Mouse (Mus musculus) lung, postnatal 0 days (tissue): ENCODE data around the gene Vhl. TPM values are rescaled to one million over a fixed set of nuclear protein-coding genes. Genes with fewer than 3 reads are reported as not detected.

Experiments used
- ATAC-seq: fragments of 200-750 bp; cut with Nextera tagmentation; 2 replicates; pipeline ENCODE4 v1.8.0; 2017; ENCODE audit warnings: moderate library complexity
- DNase-seq: peaks from one replicate; pipeline ENCODE4 v3.0.0-alpha.2; 2016; ENCODE audit warnings: low spot score
- H3K27ac ChIP-seq: fragments of 300-500 bp; sonication (generic); 2 replicates; pipeline ENCODE4 v1.5.1; 2014; ENCODE audit warnings: antibody characterized with exemption, mild to moderate bottlenecking, low read length, mixed read lengths
- H3K27me3 ChIP-seq: fragments of 300-500 bp; sonication (generic); replicated peaks from 2 replicates; pipeline ENCODE4 v1.6.1; 2014; ENCODE audit warnings: low read length, mixed read lengths; ENCODE audit not compliant: insufficient read depth
- H3K36me3 ChIP-seq: fragments of 300-500 bp; sonication (generic); 2 replicates; pipeline ENCODE4 v1.6.1; 2014; ENCODE audit warnings: low read length, mixed read lengths; ENCODE audit not compliant: insufficient read depth
- H3K4me1 ChIP-seq: fragments of 300-500 bp; sonication (generic); 2 replicates; pipeline ENCODE4 v1.6.1; 2014; ENCODE audit warnings: antibody characterized with exemption, low read depth, low read length, mixed read lengths; ENCODE audit not compliant: insufficient read depth
- H3K4me2 ChIP-seq: fragments of 300-500 bp; sonication (generic); replicated peaks from 2 replicates; pipeline ENCODE4 v1.6.1; 2014; ENCODE audit warnings: low read depth, mild to moderate bottlenecking, low read length, moderate library complexity, mixed read lengths
- H3K4me3 ChIP-seq: fragments of 300-500 bp; sonication (generic); 2 replicates; pipeline ENCODE4 v1.5.1; 2014; ENCODE audit warnings: low read depth, low read length
- H3K9ac ChIP-seq: fragments of 300-500 bp; sonication (generic); replicated peaks from 2 replicates; pipeline ENCODE4 v1.6.1; 2014; ENCODE audit warnings: low read depth, mild to moderate bottlenecking
- H3K9me3 ChIP-seq: fragments of 300-500 bp; sonication (generic); 2 replicates; pipeline ENCODE4 v1.6.1; 2016; ENCODE audit warnings: low read length, mixed read lengths
- CTCF ChIP-seq: IDR thresholded peaks from 2 replicates; pipeline ENCODE4 v1.5.1; 2016; ENCODE audit warnings: antibody characterized with exemption, mild to moderate bottlenecking
- EP300 ChIP-seq: IDR thresholded peaks from 2 replicates; pipeline ENCODE4 v1.6.1; 2016; ENCODE audit warnings: antibody characterized with exemption, mild to moderate bottlenecking, control low read depth
- WGBS: fragments of 180-500 bp; shearing (Covaris S2); extraction: QIAGEN DNeasy Blood & Tissue Kit; methylation state at CpG from one replicate; pipeline ENCODE4 v1.1.7; 2014; 5-methylcytosine and 5-hydroxymethylcytosine counted together
- polyA plus RNA-seq: library from polyadenylated mRNA; unstranded; fragments of >200 nt; fragmentation: Nextera tagmentation; extraction: Ambion mirVana; gene quantifications from 2 replicates; pipeline ENCODE4 v1.2.1, GENCODE M21; 2015

The Vhl gene
- polyA plus RNA-seq, 1 experiment from 2014 or later: 28.2 TPM

GRCm38 (mm10) chr6:113614997-113615396, 8.8 kb upstream of the Vhl start:
- no peak for DNase-seq
- WGBS: 96% methylated on average over 8 of the region's 8 CpGs

GRCm38 (mm10) chr6:113615489-113615888, 8.3 kb upstream of the Vhl start:
- Histone ChIP-seq H3K4me3 (no peak overlapping the region), H3K36me3 (peaks cover 32% of the 10 kb centered on the region; the same call in 1 of the 2 replicates), H3K4me2 (no peak overlapping the region), H3K9me3 (no peaks in the 10 kb centered on the region), H3K4me1 (no peaks in the 10 kb centered on the region), H3K27ac (no peak overlapping the region), H3K27me3 (no peaks in the 10 kb centered on the region), H3K9ac (no peak overlapping the region)
- no peak for DNase-seq
- 89% methylated on average over 4 of the region's 4 CpGs for WGBS
- ATAC-seq: no peak
- TF ChIP-seq EP300: no peak
- TF ChIP-seq CTCF: no peak

More at GRCm38 (mm10) chr6:113614997-113615396, 8.8 kb upstream of the Vhl start:
- H3K9me3 ChIP-seq: no peaks in the 10 kb centered on the region
- ATAC-seq: no peak
- no peak overlapping the region for H3K9ac ChIP-seq
- no peaks in the 10 kb centered on the region for H3K4me1 ChIP-seq
- no peaks in the 10 kb centered on the region for H3K27me3 ChIP-seq
- H3K4me2 ChIP-seq: no peak overlapping the region
- TF ChIP-seq CTCF (no peak), EP300 (no peak)
- peaks cover 32% of the 10 kb centered on the region; the same call in 1 of the 2 replicates for H3K36me3 ChIP-seq
- H3K4me3 ChIP-seq: no peak overlapping the region
- H3K27ac ChIP-seq: no peak overlapping the region

DNA sequence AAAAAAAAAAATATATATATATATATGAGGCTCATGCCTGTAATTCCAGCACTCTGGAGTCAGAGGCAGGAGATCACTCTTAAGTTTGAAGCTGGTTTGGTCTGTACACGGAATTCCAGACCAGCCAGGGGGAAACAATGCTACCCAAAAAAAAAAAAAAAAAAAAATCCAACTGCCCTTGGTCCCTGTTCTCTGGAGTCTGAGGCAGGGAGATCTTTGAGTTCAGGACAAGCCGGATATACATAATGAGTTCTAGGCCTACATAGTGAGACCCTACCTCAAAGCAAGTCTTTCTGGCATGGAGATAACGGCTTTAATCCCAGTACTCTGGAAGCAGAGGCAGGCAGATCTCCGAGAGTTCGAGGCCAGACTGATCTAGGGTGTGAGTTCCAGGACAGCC, 373 bp upstream of the Vhl start:
- 63% methylated on average over 5 of the region's 5 CpGs for WGBS
- peaks cover 7% of the 10 kb centered on the region for H3K36me3 ChIP-seq
- ATAC-seq (no peak), DNase-seq (no peak)
- no peaks in the 10 kb centered on the region for H3K27me3 ChIP-seq
- TF ChIP-seq EP300: no peak
- TF ChIP-seq CTCF: no peak
- peak overlapping the region; percentile 89; the same call in 1 of the 2 replicates for H3K27ac ChIP-seq
- no peak overlapping the region for H3K9ac ChIP-seq
- peaks cover 5% of the 10 kb centered on the region; the same call in 1 of the 2 replicates for H3K4me1 ChIP-seq
- H3K4me3 ChIP-seq: peak overlapping the region; percentile 67
- no peaks in the 10 kb centered on the region for H3K9me3 ChIP-seq
- peak overlapping the region; percentile 65 for H3K4me2 ChIP-seq

DNA sequence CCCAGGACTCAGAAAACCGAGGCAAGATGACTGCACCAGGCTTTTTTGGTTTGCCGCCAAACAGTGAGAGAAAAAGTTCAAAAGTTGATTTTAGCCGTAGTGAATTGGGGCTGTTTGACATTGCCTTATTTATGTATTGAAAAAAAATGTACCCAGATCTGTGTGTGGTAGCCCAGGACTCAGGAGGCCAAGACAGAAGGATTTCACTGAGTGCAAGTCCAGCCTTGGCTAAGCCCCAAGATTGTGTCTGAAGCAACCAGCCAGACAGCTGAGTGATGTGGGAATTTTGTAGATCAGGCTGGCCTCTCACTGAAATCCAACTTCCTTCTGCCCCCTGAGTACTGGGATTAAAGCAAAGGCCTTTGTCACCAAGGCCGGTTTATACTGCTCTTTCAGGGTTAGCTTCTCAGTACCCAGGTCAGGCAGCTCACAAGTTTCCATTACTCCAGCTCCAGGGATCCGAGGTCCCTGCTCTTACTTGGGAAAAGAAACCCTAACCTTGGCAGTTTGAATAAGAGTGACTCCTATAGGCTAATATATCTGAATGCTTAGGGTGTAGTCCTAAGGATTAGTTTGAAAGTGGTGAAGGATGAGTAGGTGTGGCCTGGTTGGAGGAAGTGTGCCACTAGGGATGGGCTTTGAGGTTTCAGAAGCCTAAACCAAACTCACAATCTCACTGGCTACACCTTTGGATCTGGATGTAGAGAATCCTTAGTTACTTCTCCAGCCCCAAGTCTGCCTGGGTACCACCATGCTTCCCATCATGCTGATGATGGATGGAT, 1.4 kb downstream of the Vhl start:
- H3K27ac ChIP-seq: no peak overlapping the region
- H3K4me3 ChIP-seq: peak overlapping the region; percentile 67; the same call in 1 of the 2 replicates
- TF ChIP-seq EP300: no peak
- no peak for TF ChIP-seq CTCF
- H3K4me1 ChIP-seq: peaks cover 5% of the 10 kb centered on the region; the same call in 1 of the 2 replicates
- DNase-seq: peak; percentile 39
- H3K9me3 ChIP-seq: no peaks in the 10 kb centered on the region
- peak overlapping the region; percentile 60; the same call in 1 of the 2 replicates for H3K9ac ChIP-seq
- H3K27me3 ChIP-seq: no peaks in the 10 kb centered on the region
- H3K36me3 ChIP-seq: peaks cover 9% of the 10 kb centered on the region
- no peak for ATAC-seq
- H3K4me2 ChIP-seq: peak overlapping the region; percentile 65
- 38% methylated on average over 5 of the region's 5 CpGs for WGBS

DNA sequence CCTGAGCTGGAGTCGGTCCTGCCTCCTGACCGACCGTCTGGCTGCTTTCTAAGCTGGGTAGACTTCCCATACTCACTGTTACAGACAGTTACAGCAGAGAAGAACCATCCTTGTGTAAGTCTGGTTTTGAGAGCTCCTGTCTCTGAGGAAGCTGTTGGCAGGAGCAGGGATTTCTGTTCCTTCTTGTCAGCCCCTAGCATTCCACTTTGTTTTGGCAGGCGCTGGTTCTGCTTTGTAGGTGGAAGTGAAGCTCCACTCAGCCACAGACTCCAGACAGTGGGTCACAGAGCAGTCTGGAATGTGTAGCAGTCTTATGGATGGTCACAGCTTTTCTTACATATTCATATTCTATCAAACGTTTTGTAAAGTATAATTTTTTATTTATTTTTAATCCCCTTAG, 6.6 kb downstream of the Vhl start:
- TF ChIP-seq CTCF (no peak), EP300 (no peak)
- ATAC-seq (no peak), DNase-seq (no peak)
- Histone ChIP-seq H3K9me3 (no peaks in the 10 kb centered on the region), H3K9ac (no peak overlapping the region), H3K27me3 (no peaks in the 10 kb centered on the region), H3K4me2 (no peak overlapping the region), H3K36me3 (peaks cover 13% of the 10 kb centered on the region), H3K4me1 (no peaks in the 10 kb centered on the region; the same call in 1 of the 2 replicates), H3K27ac (no peak overlapping the region), H3K4me3 (no peak overlapping the region)
- WGBS: 74% methylated on average over 5 of the region's 5 CpGs

- DNase-seq (no peak), ATAC-seq (no peak)
- no peak for TF ChIP-seq EP300
- TF ChIP-seq CTCF: no peak
- Histone ChIP-seq H3K4me1 (no peaks in the 10 kb centered on the region), H3K4me3 (no peak overlapping the region), H3K4me2 (no peak overlapping the region), H3K36me3 (peaks cover 9% of the 10 kb centered on the region), H3K9me3 (no peaks in the 10 kb centered on the region), H3K27me3 (no peaks in the 10 kb centered on the region), H3K27ac (no peak overlapping the region), H3K9ac (no peak overlapping the region)
- WGBS: 86% methylated on average over 4 of the region's 4 CpGs
These were observed 9.1 kb downstream of the Vhl start for GRCm38 (mm10) chr6:113632863-113633262.
